Mouse (Mus musculus) stomach, embryonic 16.5 days (tissue): ENCODE data around the gene Gabarapl1. TPM values are rescaled to one million over a fixed set of nuclear protein-coding genes. Genes with fewer than 3 reads are reported as not detected.
A peak's percentile ranks its signal among the peaks of the same experiment; 100 is the strongest.

Source experiments
- ATAC-seq: fragments of 200-750 bp; cut with Nextera tagmentation; 2 replicates; pipeline ENCODE4 v1.8.0; 2017; ENCODE audit warnings: moderate number of reproducible peaks, moderate TSS enrichment; ENCODE audit not compliant: insufficient read depth, low FRiP score
- H3K27ac ChIP-seq: fragments of 300-500 bp; sonication (generic); 2 replicates; pipeline ENCODE4 v1.5.1; 2014; ENCODE audit warnings: low read length
- H3K27me3 ChIP-seq: fragments of 300-500 bp; sonication (generic); 2 replicates; pipeline ENCODE4 v1.6.1; 2014; ENCODE audit warnings: low read length, control low read depth, mixed read lengths; ENCODE audit not compliant: control insufficient read depth, insufficient read depth
- H3K36me3 ChIP-seq: fragments of 300-500 bp; sonication (generic); 2 replicates; pipeline ENCODE4 v1.6.1; 2014; ENCODE audit warnings: low read length; ENCODE audit not compliant: control insufficient read depth, insufficient read depth
- H3K4me1 ChIP-seq: fragments of 300-500 bp; sonication (generic); 2 replicates; pipeline ENCODE4 v1.6.1; 2014; ENCODE audit warnings: low read length, control low read depth, mixed read lengths; ENCODE audit not compliant: control insufficient read depth, insufficient read depth
- H3K4me2 ChIP-seq: fragments of 300-500 bp; sonication (generic); 2 replicates; pipeline ENCODE4 v1.6.1; 2014; ENCODE audit warnings: low read depth, low read length, mixed read lengths
- H3K4me3 ChIP-seq: fragments of 300-500 bp; sonication (generic); replicated peaks from 2 replicates; pipeline ENCODE4 v1.5.1; 2014; ENCODE audit warnings: mild to moderate bottlenecking, low read length
- H3K9ac ChIP-seq: fragments of 300-500 bp; sonication (generic); 2 replicates; pipeline ENCODE4 v1.6.1; 2014; ENCODE audit warnings: low read length
- H3K9me3 ChIP-seq: fragments of 300-500 bp; sonication (generic); replicated peaks from 2 replicates; pipeline ENCODE4 v1.6.1; 2016; ENCODE audit warnings: low read length, control low read depth; ENCODE audit not compliant: control insufficient read depth
- whole genome bisulfite sequencing: fragments of 180-500 bp; shearing (Covaris S2); extraction: QIAGEN DNeasy Blood & Tissue Kit; methylation state at CpG from one replicate; pipeline ENCODE4 v1.1.7; 2014; 5-methylcytosine and 5-hydroxymethylcytosine counted together
- polyA plus RNA-seq: library from polyadenylated mRNA; unstranded; fragments of >200 nt; fragmentation: Nextera tagmentation; extraction: Ambion mirVana; gene quantifications from 2 replicates; pipeline ENCODE4 v1.2.1, GENCODE M21; 2015

Gene Gabarapl1
- polyA plus RNA-seq, 1 experiment from 2014 or later = 44.6 TPM

- no peaks in the 10 kb centered on the region for H3K9me3 ChIP-seq
Observed at GRCm38 (mm10) chr6:129547277-129547676, 14.3 kb downstream of the Gabarapl1 start.

GRCm38 (mm10) chr6:129548009-129548408, 15.0 kb downstream of the Gabarapl1 start:
- H3K9ac ChIP-seq = no peak overlapping the region
- 53% methylated on average over 3 of the region's 3 CpGs for WGBS
- no peak for ATAC-seq

More at GRCm38 (mm10) chr6:129547277-129547676, 14.3 kb downstream of the Gabarapl1 start:
- H3K4me1 ChIP-seq = no peaks in the 10 kb centered on the region
- no peak overlapping the region for H3K4me2 ChIP-seq
- 85% methylated on average over 2 of the region's 2 CpGs for WGBS
- H3K4me3 ChIP-seq = no peak overlapping the region
- no peak overlapping the region for H3K9ac ChIP-seq
- no peak for ATAC-seq
- no peaks in the 10 kb centered on the region for H3K27me3 ChIP-seq
- no peak overlapping the region for H3K27ac ChIP-seq
- no peaks in the 10 kb centered on the region for H3K36me3 ChIP-seq

GRCm38 (mm10) chr6:129557298-129558023, 24.5 kb downstream of the Gabarapl1 start:
- no peak overlapping the region for H3K9ac ChIP-seq
- no peaks in the 10 kb centered on the region for H3K36me3 ChIP-seq
- ATAC-seq = peak; percentile 50; the same call in 1 of the 2 replicates
- no peaks in the 10 kb centered on the region for H3K9me3 ChIP-seq
- no peak overlapping the region for H3K4me3 ChIP-seq
- no peak overlapping the region for H3K27ac ChIP-seq
- no peaks in the 10 kb centered on the region for H3K4me1 ChIP-seq
- H3K27me3 ChIP-seq = no peaks in the 10 kb centered on the region
- no peak overlapping the region for H3K4me2 ChIP-seq

More at GRCm38 (mm10) chr6:129548009-129548408, 15.0 kb downstream of the Gabarapl1 start:
- Histone ChIP-seq H3K4me2 (no peak overlapping the region), H3K4me3 (no peak overlapping the region), H3K36me3 (no peaks in the 10 kb centered on the region), H3K27me3 (no peaks in the 10 kb centered on the region), H3K4me1 (no peaks in the 10 kb centered on the region), H3K27ac (no peak overlapping the region), H3K9me3 (no peaks in the 10 kb centered on the region)

- Histone ChIP-seq H3K4me2 (no peak overlapping the region), H3K27ac (no peak overlapping the region), H3K4me3 (no peak overlapping the region), H3K27me3 (no peaks in the 10 kb centered on the region), H3K4me1 (no peaks in the 10 kb centered on the region), H3K36me3 (no peaks in the 10 kb centered on the region), H3K9ac (no peak overlapping the region), H3K9me3 (no peaks in the 10 kb centered on the region)
- 14% methylated on average over 12 of the region's 12 CpGs for WGBS
- peak; percentile 82 for ATAC-seq
Observed at GRCm38 (mm10) chr6:129558946-129559640, 26.1 kb downstream of the Gabarapl1 start.

GRCm38 (mm10) chr6:129559641-129560027, 26.7 kb downstream of the Gabarapl1 start:
- Histone ChIP-seq H3K9ac (no peak overlapping the region), H3K36me3 (no peaks in the 10 kb centered on the region), H3K27me3 (no peaks in the 10 kb centered on the region), H3K4me3 (no peak overlapping the region), H3K4me2 (no peak overlapping the region), H3K27ac (no peak overlapping the region), H3K9me3 (no peaks in the 10 kb centered on the region), H3K4me1 (no peaks in the 10 kb centered on the region)
- no peak for ATAC-seq
- 61% methylated on average over 4 of the region's 4 CpGs for WGBS

GRCm38 (mm10) chr6:129565257-129565656, 32.3 kb downstream of the Gabarapl1 start:
- H3K36me3 ChIP-seq = no peaks in the 10 kb centered on the region
- no peak overlapping the region for H3K4me2 ChIP-seq
- no peak overlapping the region for H3K27ac ChIP-seq
- H3K27me3 ChIP-seq = no peaks in the 10 kb centered on the region
- no peak overlapping the region for H3K9ac ChIP-seq
- H3K9me3 ChIP-seq = no peaks in the 10 kb centered on the region
- ATAC-seq = no peak
- WGBS = 57% methylated on average over 2 of the region's 2 CpGs
- H3K4me3 ChIP-seq = no peak overlapping the region
- no peaks in the 10 kb centered on the region for H3K4me1 ChIP-seq

- H3K4me1 ChIP-seq = no peaks in the 10 kb centered on the region
- no peak overlapping the region for H3K27ac ChIP-seq
- no peak for ATAC-seq
- no peak overlapping the region for H3K4me2 ChIP-seq
- H3K9me3 ChIP-seq = no peaks in the 10 kb centered on the region
- no peaks in the 10 kb centered on the region for H3K27me3 ChIP-seq
- WGBS = 26% methylated on average over 2 of the region's 2 CpGs
- no peaks in the 10 kb centered on the region for H3K36me3 ChIP-seq
- no peak overlapping the region for H3K9ac ChIP-seq
- H3K4me3 ChIP-seq = no peak overlapping the region
Observed at GRCm38 (mm10) chr6:129575315-129575714, 42.4 kb downstream of the Gabarapl1 start.

GRCm38 (mm10) chr6:129577605-129578004, 44.6 kb downstream of the Gabarapl1 start, which contains the start of gene Klre1:
Gene Klre1, plus strand, starts transcription at chr6:129577905.
- Histone ChIP-seq H3K9ac (no peak within 1 kb of the TSS), H3K36me3 (no peaks in the 10 kb centered on the region), H3K9me3 (no peaks in the 10 kb centered on the region), H3K27ac (no peak within 1 kb of the TSS), H3K4me1 (no peaks in the 10 kb centered on the region), H3K27me3 (no peaks in the 10 kb centered on the region), H3K4me3 (no peak within 1 kb of the TSS), H3K4me2 (no peak within 1 kb of the TSS)
- 92% methylated on average over 8 of the region's 8 CpGs for WGBS
- no peak for ATAC-seq

- no peak overlapping the region for H3K4me3 ChIP-seq
- H3K4me1 ChIP-seq = no peaks in the 10 kb centered on the region
- no peak overlapping the region for H3K27ac ChIP-seq
- ATAC-seq = no peak
- no peak overlapping the region for H3K4me2 ChIP-seq
- H3K27me3 ChIP-seq = no peaks in the 10 kb centered on the region
- no peaks in the 10 kb centered on the region for H3K9me3 ChIP-seq
- H3K36me3 ChIP-seq = no peaks in the 10 kb centered on the region
- 63% methylated on average over 4 of the region's 4 CpGs for WGBS
- H3K9ac ChIP-seq = no peak overlapping the region
Observed at GRCm38 (mm10) chr6:129581274-129581673, 48.3 kb downstream of the Gabarapl1 start.
